Mouse (Mus musculus) forebrain, embryonic 12.5 days (tissue): ENCODE measurements at regions not wholly inside any gene's neighbourhood (a gene's known extent, or its start where the extent isn't known, plus 50 kb on each side); places are given as distances from the start of the nearest gene placed in this dataset.
"Not testable (repeated sequence)": the region's sequence is repeated elsewhere in the genome, so short reads cannot be mapped to it uniquely, and the experiment has no call there.

Experiments used
- ATAC-seq: fragments of 200-750 bp; cut with Nextera tagmentation; 2 replicates; pipeline ENCODE4 v1.8.0; 2017; ENCODE audit warnings: moderate TSS enrichment; ENCODE audit not compliant: low FRiP score
- H3K27ac ChIP-seq: fragments of 300-500 bp; sonication (generic); 2 replicates; pipeline ENCODE4 v1.5.1; 2016; ENCODE audit warnings: mild to moderate bottlenecking
- H3K27me3 ChIP-seq: fragments of 300-500 bp; sonication (generic); 2 replicates; pipeline ENCODE4 v1.6.1; 2016; ENCODE audit warnings: mild to moderate bottlenecking
- H3K36me3 ChIP-seq: fragments of 300-500 bp; sonication (generic); replicated peaks from 2 replicates; pipeline ENCODE4 v1.6.1; 2016; ENCODE audit warnings: mild to moderate bottlenecking
- H3K4me1 ChIP-seq: fragments of 300-500 bp; sonication (generic); 2 replicates; pipeline ENCODE4 v1.6.1; 2016
- H3K4me2 ChIP-seq: fragments of 300-500 bp; sonication (generic); 2 replicates; pipeline ENCODE4 v1.6.1; 2016; ENCODE audit warnings: mild to moderate bottlenecking, moderate library complexity
- H3K4me3 ChIP-seq: fragments of 300-500 bp; sonication (generic); replicated peaks from 2 replicates; pipeline ENCODE4 v1.5.1; 2016; ENCODE audit warnings: mild to moderate bottlenecking
- H3K9ac ChIP-seq: fragments of 300-500 bp; sonication (generic); 2 replicates; pipeline ENCODE4 v1.6.1; 2016; ENCODE audit warnings: mild to moderate bottlenecking
- H3K9me3 ChIP-seq: fragments of 300-500 bp; sonication (generic); 2 replicates; pipeline ENCODE4 v1.6.1; 2016
- WGBS: fragments of 180-500 bp; shearing (Covaris S2); methylation state at CpG from one replicate; pipeline ENCODE4 v1.1.7; 2016; 5-methylcytosine and 5-hydroxymethylcytosine counted together

- Histone ChIP-seq H3K9ac (no peak overlapping the region), H3K4me1 (no peaks in the 10 kb centered on the region), H3K4me3 (no peak overlapping the region), H3K4me2 (no peak overlapping the region), H3K27ac (no peak overlapping the region), H3K9me3 (no peaks in the 10 kb centered on the region), H3K36me3 (no peaks in the 10 kb centered on the region), H3K27me3 (no peaks in the 10 kb centered on the region)
- ATAC-seq: no peak
- WGBS: 85% methylated on average over 6 of the region's 6 CpGs
Observed at GRCm38 (mm10) chr8:59977024-59977662, 525.9 kb downstream of the Gm10283 start.

GRCm38 (mm10) chr8:59965416-59965815 is 537.6 kb downstream of the Gm10283 start:
- no peak for ATAC-seq

GRCm38 (mm10) chr8:59963234-59963633 is 539.8 kb downstream of the Gm10283 start:
- no peaks in the 10 kb centered on the region for H3K4me1 ChIP-seq
- H3K4me2 ChIP-seq: no peak overlapping the region
- no peak overlapping the region for H3K4me3 ChIP-seq
- H3K27me3 ChIP-seq: no peaks in the 10 kb centered on the region
- H3K27ac ChIP-seq: no peak overlapping the region
- no peaks in the 10 kb centered on the region for H3K9me3 ChIP-seq
- no peak for ATAC-seq
- H3K9ac ChIP-seq: no peak overlapping the region
- no peaks in the 10 kb centered on the region for H3K36me3 ChIP-seq

More at GRCm38 (mm10) chr8:59965416-59965815, 537.6 kb downstream of the Gm10283 start:
- H3K4me3 ChIP-seq: no peak overlapping the region
- H3K27me3 ChIP-seq: no peaks in the 10 kb centered on the region
- no peaks in the 10 kb centered on the region for H3K9me3 ChIP-seq
- no peaks in the 10 kb centered on the region for H3K4me1 ChIP-seq
- H3K27ac ChIP-seq: no peak overlapping the region
- no peaks in the 10 kb centered on the region for H3K36me3 ChIP-seq
- H3K9ac ChIP-seq: no peak overlapping the region
- 81% methylated on average over 2 of the region's 2 CpGs for WGBS
- no peak overlapping the region for H3K4me2 ChIP-seq

GRCm38 (mm10) chr8:59953741-59954140 is 549.3 kb downstream of the Gm10283 start:
- H3K4me1 ChIP-seq, H3K27me3 ChIP-seq, H3K27ac ChIP-seq, H3K36me3 ChIP-seq, H3K4me3 ChIP-seq, H3K9me3 ChIP-seq, H3K4me2 ChIP-seq, H3K9ac ChIP-seq: not testable (repeated sequence)
- WGBS: 71% methylated on average over 6 of the region's 6 CpGs
- ATAC-seq: 0 out of 2 replicates have a peak, but pooled peaks have one; percentile 65

- H3K4me2 ChIP-seq: no peak overlapping the region
- H3K4me3 ChIP-seq: no peak overlapping the region
- H3K27me3 ChIP-seq: no peaks in the 10 kb centered on the region
- ATAC-seq: no peak
- WGBS: 90% methylated on average over 3 of the region's 3 CpGs
- H3K9me3 ChIP-seq: no peaks in the 10 kb centered on the region
- no peaks in the 10 kb centered on the region for H3K36me3 ChIP-seq
- H3K9ac ChIP-seq: no peak overlapping the region
- no peaks in the 10 kb centered on the region for H3K4me1 ChIP-seq
- H3K27ac ChIP-seq: no peak overlapping the region
Observed at GRCm38 (mm10) chr8:59906799-59907198, 596.2 kb downstream of the Gm10283 start.
